Mouse (Mus musculus) layer of hippocampus, postnatal 10 days (tissue): ENCODE data around the gene Arl3. TPM values are rescaled to one million over a fixed set of nuclear protein-coding genes. Genes with fewer than 3 reads are reported as not detected.
A peak's percentile ranks its signal among the peaks of the same experiment; 100 is the strongest.

Experiments
- DNase-seq, 2 experiments: peaks; one replicate each; pipeline ENCODE4 v3.0.0; 2021; ENCODE audit warnings: low spot score in 2 of 2
- total RNA-seq, 2 experiments: library from RNA; stranded (reverse); gene quantifications; 2 replicates each; pipeline ENCODE4 v1.2.3; 2021

Arl3 gene
- total RNA-seq, 2 experiments from 2014 or later: 133 to 138 TPM

DNA sequence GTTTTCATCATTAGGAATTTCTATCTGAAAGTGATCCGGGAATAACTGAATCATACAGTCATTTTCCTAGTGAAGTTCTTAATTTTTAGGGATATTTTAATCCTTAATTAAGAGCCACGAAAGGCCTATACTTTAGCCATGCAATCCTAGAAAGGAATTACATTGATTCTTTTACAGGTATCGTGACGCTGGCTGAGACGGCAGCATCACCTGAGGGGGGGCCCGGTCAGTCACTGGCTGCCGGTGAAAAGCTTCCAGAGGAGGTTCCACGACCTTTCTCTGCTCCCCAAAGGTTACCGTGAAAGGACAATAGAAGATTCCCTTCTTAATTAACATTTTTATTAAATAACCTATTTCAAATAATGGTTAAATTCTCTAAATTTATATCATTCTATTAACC, 35.6 kb downstream of the Arl3 start:
- no peak for DNase-seq

DNA sequence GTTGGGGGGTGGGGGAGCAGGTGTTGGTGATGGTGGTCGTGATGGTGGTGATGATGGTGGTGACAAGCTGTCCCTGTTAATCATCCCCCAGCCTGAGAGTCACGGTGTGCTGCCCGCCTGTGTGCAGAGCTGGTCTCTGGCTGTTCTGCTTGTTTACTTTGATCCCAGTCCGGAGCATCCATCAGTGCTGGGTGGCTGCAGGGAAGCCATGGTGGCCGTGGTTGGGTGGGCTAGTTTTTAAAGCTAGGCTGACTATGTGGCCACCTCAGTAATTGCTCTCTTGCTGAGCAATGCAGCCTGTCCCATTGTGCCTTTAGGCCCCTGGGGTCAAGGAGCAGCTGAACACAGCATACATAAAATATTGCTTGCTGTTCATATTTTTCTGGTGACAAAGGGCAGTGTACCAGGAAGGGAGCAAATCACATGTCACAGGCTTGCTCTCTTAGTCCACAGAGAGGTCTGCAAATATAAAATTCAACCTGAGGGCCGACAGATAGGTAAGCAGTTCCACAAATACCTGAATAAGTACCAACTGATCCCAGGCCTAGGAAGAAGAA, 38.4 kb downstream of the Arl3 start:
- DNase-seq: no peak

DNA sequence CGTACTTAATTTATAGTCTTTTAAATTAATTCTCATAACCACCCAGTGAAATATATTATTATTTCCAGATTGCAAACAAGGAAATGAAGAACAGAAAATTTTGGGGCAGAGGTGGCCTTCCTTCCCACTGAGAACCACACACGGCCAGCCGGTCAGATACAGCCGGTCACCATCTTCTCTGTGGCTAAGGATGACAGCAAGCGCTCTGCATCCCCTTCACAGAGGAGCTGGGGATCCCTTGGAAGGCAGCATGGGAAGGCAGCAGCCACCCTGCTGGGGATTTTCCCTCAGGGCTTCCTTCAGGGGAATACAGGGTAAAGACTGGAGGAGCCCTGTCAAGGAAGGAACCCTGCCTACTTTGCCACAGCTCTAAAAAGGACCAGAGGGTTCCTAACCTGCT, 39.5 kb downstream of the Arl3 start:
- DNase-seq: no peak

DNA sequence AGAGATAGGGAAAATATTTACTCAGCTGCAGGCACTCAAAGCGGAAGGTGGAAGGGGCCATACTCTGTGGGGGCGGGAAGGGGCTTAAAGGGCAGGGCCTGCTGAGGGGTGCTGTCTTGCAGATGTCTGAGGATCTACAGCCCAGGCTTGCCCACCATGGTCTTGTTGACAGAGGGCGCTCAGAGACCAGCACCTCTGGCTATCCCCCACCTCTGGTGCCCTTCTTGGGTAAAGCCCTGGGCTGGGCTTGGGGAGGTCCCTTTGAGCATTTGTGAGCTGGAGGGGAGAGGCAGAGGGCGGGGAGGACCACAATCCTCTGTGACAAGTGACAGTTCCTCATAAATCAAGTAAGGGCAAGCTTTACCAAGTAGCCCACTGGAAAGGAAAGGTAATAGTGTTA, 39.9 kb downstream of the Arl3 start:
- DNase-seq: no peak

DNA sequence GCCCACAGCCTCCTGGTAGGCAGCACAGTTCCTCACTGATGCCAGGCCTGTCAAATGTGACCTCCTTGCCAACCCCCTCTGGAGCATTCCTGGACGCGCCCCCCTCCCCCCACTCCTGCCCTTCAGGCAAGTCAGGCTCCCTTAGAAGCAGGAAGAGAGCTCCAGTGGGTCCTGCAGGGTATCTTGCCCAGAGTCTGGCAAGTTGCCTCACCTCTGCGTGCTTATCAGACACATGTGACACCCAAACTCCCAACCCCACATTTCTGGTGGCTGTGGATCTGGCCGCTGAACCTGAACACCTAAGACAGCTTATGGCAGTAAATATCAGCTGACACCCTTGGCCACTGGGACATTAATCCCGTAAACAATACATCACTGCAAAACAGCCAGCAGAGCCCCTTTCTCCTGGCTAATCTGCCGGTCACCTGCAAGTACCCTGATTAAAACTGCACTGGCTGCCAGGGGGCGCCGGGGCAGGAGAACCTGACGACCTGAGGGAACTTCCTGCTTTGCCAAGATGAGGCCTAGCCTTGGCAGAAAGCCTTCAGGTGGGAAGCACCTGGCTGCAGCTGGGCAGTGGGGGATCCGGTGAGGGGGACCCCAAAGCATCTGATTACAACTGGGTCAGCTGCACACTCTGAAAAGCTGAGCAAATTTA, 40.8 kb downstream of the Arl3 start:
- no peak for DNase-seq

DNA sequence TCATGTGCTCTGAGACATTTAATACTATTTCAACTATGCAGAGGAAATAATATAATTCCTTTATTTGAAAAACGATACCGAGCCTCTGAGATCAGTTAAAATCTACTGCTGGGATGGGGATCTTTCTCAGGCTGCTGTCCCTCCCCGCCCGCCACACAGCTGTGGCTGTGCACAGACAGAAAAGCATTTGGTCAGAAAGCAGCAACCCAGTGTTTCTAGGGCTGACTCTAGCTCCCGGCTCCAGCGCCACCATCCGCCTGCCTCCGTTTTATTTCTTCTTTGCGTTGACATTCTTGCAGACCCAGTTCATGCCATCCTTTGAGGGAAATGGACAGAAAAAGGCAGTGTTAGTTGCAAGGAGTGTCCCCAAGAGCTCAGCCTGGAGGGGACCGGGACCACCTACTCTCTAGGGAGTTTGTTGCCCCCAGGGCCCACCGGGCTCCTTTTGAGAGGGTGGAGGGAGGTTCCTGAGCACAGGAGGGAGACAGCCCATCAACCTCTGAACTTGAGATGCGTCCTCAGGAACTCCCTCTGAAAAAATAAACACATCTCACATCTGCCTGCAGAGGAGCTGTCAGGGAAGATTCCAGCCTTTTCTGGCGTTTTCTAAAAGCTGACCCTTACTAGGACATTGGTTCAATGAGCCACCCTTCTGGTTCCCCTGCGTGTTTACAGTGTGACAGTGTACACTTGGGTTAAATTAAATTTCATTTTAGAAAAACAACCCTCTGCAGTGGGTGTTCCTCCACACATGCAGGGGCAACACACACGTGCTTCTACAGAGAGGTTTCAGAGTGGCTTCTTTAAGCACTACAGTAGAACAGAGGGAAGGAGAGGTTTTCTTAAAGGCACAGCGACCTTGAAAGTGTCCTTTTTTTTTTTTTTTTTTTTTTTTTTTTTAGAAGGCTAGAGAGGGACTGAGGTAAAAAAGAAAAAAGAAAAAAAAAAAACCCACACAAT, 41.6 kb downstream of the Arl3 start:
- DNase-seq: no peak

DNA sequence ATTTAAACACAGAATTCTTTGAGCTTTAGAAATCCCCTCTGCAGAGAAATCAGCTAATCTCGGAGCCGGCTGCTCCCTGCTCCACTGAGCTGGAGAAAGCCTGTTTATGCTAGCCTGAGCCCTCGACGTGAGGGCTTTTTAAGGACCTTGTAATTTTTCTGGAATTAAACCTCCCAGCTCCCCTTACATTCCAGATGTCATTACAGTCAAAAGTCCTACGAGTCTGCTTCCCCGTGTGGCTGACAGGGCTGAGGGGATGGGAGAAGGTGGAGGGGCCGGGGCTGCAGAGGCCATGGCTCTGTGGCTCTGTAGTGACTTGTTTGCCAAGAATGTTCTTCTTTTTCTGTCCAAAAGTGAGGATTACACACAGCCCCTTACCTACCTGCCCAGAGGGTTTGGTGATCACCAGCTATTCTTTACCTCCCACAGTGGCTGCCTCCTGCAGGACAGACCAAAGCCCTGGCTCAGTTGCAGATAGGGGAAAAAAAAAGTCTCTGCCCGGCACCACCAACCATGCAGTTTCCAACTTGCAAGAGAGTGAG, 42.5 kb downstream of the Arl3 start:
- no peak for DNase-seq

DNA sequence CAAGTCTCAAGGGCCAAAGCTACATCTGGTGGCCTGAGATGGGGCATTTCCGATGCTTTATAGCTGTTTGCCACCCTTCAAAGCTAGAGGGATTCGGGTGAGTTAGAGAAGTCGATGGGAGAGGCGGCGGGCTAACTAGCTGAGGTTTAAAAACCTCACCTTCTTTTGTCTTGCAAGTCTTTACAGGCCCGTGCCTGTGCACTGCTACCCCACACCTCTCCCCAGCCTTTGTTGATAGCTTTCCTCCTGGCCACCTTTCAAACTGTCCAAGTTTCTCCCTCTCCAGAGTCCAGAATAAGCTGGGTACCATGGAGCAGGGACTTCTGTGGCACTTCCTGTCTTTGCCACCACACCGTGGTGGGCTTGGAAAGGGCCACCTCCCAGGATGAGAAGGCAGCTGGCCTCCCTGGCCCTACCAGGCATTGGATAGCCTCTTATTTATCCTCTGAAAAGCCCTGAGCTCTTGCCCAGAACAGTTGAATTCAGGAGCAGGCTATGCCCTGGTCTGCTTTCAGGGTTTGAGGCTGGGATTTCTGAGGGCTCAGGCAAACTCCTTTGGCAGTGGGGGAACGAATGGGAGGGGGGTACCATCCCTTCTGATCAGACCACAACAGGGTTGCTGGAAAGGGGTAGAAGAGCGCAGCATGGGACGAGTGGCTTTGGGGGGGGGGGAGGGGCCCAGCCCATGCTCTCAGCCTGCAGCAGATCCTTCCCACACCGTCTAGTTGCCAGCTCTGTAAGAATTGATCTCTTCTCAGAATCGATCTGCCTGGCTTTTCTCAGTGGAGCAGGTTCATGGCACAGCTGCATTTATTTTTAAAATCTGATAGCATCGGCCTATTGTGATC, 43.2 kb downstream of the Arl3 start:
- no peak for DNase-seq

DNA sequence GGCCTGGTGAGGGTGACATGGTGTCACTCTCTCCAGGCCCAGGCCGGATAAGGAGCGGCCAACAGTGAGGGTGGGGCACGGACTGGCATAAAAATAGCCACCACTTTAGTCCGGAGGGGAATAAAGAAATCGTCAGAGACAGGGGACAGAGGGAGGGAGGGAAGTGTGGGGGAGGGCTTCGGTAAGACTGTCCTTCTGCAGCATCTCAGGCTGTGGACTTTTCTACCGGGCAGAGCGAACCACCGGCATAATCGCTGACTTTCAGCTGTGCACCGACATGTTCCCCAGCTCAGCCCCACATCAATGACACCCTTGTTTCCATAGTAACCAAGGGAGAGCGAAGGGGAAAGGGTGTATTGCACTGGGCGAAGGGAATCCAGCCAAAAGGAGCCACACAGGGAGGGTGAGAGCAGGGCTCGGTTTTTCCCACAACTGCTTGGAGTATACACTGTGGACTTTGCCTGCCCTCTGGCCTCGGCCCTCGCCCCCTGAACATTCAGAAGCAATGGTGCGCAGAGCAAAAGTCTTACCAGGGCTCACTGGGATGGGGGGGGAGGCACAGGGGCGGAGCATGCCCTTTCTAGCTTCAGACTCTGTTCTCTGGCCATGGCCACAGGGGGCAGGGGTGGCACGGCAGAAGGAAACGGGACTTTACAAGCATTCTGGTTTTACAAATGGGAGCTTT, 44.3 kb downstream of the Arl3 start:
- no peak for DNase-seq

DNA sequence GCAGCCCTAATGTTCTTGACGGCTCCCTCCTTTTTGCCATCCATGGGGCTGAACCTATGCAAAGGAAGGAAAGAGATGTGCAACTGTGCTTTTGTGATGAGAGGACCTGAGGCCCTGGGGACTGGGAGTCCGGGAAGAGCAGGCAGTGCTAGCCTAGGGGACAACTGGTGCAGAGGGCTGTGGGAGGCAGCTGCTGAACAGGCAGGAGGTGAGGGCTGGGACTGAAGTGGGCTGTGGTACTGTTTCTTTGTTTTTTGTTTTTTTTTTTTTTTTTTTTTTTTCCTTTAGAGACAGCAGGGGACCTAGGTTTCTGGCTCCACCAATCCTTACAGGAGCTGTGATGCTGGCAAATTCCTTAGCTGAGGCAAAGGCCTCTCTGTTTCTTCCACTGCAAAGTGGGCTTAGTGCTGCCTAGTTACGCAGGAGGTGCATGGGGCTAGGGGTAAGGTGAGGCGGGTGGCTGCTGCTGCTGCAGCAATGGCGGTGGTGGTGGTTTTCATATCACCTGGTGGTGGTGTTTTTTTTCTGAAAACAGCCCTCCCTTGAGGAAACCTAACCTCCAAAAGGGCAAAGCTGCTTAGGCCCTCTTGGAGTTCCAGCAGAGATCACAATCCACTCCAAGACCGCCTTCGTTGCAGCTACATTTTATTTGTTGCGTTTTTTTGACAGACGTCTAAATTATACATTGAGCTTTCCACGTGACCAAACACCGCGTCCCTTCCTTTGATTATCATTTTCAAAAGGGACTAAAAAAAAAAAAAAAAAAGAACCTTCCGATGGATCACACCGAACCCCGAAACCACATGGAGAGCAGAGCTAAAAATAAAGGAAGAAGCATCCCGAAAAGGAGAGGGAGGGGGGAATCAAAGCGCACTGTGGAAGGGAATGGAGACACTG, 45.1 kb downstream of the Arl3 start:
- no peak for DNase-seq

DNA sequence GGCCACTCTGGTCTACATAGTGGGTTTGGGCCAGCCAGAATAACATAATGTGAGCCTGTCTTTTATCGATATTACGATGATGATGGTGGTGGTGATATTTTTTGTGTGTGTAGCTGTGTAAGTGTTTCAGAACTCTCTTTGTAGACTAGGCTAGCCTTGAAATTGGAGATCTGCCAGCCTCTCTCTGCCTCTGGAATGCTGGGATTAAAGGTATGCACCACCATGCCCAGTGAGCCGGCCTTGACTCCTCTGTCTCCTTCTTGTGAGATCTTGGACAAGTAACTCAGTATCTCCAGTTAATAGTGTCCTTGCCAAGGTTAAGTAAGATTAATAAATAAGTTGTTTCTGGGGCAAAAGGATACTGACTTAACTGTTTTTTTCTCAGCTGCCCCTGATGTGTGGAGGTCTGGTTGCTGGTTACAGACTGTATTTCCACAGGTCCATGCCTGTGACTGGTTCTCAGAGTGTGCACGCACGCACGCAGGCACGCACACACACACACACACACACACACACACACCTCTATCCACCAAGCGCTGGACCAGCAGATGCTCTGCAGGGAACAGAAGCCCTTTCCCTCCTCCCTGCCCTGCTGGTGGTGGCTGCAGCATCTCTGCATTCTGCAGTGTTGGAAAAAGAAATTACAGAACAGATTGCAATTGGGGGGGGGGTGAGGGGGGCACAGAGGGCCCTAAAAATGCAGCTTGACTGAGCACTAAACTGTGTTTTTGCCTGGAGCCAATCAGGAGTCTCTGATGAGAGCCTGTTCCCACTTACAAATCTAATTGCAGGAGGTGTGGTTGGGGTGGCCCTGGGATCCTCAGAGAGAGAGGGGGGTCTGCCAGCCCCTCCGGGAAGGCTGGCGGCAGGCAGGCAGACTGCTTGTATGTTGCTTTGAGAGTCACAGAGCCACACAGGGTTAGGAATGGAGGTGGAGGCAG, 47.0 kb downstream of the Arl3 start:
- no peak for DNase-seq

DNA sequence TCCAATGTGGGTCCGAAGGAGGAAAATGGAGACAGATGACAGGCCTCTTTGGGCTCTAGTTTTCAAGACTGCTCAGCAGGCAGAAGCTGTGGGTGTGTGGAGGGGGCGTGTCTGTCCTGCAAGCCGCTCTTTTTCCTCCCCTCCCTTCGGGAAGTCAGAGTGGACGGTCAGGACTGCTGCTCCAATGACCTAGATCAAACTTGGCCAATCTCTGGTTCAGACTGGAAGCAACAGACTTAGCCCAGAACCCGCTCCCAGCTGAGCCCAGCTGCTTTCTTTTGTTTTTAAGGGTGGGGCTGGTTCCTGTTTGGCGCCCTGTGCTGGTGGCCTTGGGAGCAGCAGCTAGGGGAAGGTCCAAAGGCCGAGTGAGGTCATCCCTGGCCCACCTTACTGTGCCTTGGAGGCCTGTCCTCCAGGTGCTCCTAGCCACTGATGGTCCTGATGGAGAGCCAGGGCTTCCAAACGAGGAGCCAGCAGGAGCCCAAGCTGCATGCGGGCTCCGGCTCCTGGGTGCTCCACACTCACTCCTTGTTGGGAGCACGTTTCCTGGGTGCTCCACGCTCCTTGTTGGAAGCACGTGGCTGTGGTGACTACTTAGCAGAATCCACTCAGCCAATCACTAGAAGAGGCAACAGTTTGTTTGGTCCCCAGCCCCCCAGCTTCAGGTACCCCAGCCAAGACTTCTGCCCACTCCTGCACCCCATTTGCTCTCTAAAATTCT, 48.2 kb downstream of the Arl3 start:
- DNase-seq: no peak

DNA sequence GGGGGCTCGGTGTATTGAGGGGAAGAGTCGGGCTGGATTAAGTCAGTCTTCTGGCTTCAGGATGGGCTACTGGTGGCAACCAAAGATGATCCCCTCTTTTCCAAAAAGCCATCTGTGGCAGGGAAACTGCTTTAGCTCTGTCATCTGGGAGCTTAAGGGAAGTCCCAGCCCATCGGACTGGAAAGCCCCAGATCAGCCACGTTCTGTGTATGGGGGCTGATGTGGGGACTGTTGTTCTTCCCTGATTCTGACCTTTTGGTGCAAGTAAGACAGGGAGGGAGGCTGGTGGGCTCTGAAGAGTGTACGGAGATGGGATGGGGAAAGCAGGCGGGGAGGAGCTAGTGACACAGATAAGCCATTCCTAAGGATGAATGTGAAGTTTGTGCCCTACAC, 48.9 kb downstream of the Arl3 start:
- no peak for DNase-seq

DNA sequence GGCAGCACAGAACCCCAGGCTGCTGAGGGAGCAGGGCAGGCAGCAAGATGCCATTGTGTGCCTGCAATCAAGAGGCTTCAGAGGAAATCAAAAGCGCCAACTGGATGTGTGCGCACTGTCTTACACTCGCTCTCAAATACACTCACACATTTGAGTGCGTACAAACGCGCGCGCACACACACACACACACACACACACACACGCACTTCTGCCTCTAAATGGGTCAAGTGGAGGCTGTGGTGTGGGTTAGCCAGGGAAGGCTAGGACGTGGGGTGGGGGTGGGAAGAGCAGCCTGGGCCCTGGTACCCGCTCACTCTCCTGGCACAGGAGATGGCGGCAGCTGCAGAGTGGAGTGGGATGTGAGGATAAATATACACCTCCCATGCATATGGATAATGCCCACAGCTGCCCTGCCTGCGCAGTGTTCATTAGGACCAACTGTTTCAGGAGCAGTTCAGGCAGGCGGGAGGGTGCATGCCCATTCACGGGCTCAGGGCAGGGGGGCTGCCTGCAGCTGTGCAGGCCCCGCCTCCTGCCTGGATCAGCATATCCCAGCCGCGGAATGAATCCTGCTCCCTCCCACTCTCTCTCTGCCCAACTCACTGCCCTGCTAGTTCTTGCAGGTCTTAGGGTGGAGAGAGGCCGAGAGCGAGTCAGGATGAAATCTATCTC, 49.4 kb downstream of the Arl3 start:
- peak in 1 of 2 experiments; percentile 72 for DNase-seq

DNA sequence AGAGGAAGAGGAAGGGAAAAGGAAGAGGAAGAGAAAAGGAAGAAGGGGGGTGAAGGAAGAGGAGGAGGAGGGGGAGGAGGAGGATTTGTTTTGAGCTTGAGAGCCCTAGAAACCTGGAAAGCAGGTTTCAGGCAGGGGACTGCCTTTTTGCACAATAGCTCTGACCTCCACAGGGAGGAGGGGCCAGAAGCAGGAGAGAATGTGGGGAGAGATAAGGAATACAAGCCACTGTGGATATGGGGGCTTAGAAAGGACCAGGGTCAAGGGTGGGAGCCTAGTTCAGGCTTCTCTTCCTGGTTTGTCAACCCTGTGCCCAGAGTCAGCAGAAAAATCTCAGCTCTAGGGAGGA, 49.9 kb downstream of the Arl3 start:
- DNase-seq: no peak

DNA sequence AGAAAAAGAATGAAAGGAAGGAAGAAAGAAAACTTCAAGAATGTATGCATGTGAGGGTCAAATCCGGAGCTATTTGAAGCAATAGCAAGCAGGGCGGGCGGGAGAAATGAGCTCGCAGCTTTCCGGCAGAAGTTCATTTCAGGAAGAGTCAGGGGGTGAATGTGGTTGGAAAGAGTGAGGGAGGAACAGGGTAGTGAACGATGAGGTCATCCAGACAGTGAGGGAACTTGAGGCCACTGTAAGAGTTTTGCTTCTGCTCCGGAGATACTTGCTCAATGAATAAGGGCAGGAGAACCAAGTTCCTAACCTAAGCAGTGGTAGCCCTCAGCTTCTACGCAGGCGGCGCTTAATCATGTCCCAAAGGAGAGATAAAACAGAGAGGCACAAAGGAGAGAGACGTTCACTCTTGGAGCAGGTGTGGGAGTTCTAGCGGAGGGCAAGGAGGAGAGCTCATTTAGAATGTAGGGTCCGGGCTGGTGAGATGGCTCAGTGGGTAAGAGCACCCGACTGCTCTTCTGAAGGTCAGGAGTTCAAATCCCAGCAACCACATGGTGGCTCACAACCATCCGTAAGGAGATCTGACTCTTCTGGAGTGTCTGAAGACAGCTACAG, 50.5 kb downstream of the Arl3 start:
- DNase-seq: no peak

DNA sequence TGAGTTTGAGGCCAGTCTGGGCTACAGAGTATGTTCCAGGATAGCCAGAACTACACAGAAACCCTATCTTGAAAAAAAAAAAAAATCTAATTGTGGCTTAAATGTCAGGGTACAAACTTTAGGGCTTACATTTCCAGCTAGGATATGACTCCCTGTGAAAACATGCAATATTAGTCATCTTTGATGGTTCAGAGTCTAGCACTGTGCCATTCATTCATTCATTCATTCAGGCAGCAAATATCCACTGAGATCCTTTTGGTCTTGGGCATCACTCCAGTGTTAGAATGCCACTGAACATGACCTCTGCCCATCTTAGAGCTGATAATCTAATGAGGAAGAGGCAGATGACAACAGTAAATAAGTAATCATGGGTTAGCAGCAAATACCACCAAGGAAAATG, 51.3 kb downstream of the Arl3 start:
- no peak for DNase-seq
